Mouse (Mus musculus): ENCODE results near the gene Rreb1. TPM values are rescaled to one million over a fixed set of nuclear protein-coding genes. Genes with fewer than 3 reads are reported as not detected.

Rreb1 gene
- total and polyA plus RNA-seq, 3 experiments = 8.1 to 34.0 TPM; not detected in 1

- TF ChIP-seq POLR2A (IDR thresholded peaks at IDR 0.05; ENCODE audit: control insufficient read depth in 1 of 2, insufficient read depth in 1 of 2, low read depth in 1 of 2, low read length in 2 of 2, poor library complexity in 1 of 2) (0 out of 4 replicates have a peak, but pooled peaks of 1 of the 2 experiments have one; percentile 19), MAFK (IDR thresholded peaks at IDR 0.05; ENCODE audit: borderline replicate concordance, low read depth, low read length) (no peak), POLR2AphosphoS2 (IDR thresholded peaks at IDR 0.05; ENCODE audit: low read length) (no peak), SIN3A (IDR thresholded peaks at IDR 0.05; ENCODE audit: low read length) (no peak), CHD1 (IDR thresholded peaks at IDR 0.05; ENCODE audit: low read depth, low read length) (no peak), MYC (IDR thresholded peaks at IDR 0.05; ENCODE audit: low read depth, low read length) (no peak), NELFE (IDR thresholded peaks at IDR 0.05; ENCODE audit: low read depth, low read length) (no peak), TBP (IDR thresholded peaks at IDR 0.05; ENCODE audit: low read depth, low read length) (no peak), TAL1 (IDR thresholded peaks at IDR 0.05; ENCODE audit: low read length) (no peak)
Observed at GRCm38 (mm10) chr13:37970887-37971530, 192.8 kb downstream of the Rreb1 start (continued).

GRCm38 (mm10) chr13:37974036-37974435, 195.8 kb downstream of the Rreb1 start:
- Histone ChIP-seq H3K27me3 (ENCODE audit: control insufficient read depth in 1 of 2, insufficient read depth in 2 of 2, low read length in 2 of 2) (no peaks in the 10 kb centered on the region), H3K79me2 (ENCODE audit: control insufficient read depth, insufficient read depth, low read length, poor library complexity) (no peaks in the 10 kb centered on the region), H3K9me3 (replicated peaks; ENCODE audit: insufficient read depth, low read length) (no peaks in the 10 kb centered on the region), H3K4me1 (ENCODE audit: control insufficient read depth in 1 of 2, insufficient read depth in 2 of 2, low read length in 2 of 2) (peaks cover 0 to 5% of the 10 kb centered on the region in 2 experiments; a peak in 2 of 4 replicates), H3K36me3 (ENCODE audit: control insufficient read depth in 1 of 2, insufficient read depth in 2 of 2, low read length in 2 of 2) (peaks cover 2 to 26% of the 10 kb centered on the region in 2 experiments; a peak in 3 of 4 replicates), H3K27ac (ENCODE audit: control insufficient read depth, low read depth, low read length) (no peak overlapping the region), H3K4me3 (ENCODE audit: control insufficient read depth in 1 of 2, insufficient read depth in 1 of 2, low read depth in 2 of 2, low read length in 2 of 2) (no peak overlapping the region), H3K9ac (ENCODE audit: control insufficient read depth, low read depth, low read length, poor library complexity, severe bottlenecking) (no peak overlapping the region)
- TF ChIP-seq KAT2A (conservative IDR thresholded peaks at IDR 0.05; ENCODE audit: low read depth, low read length) = no peak
- TF ChIP-seq ELF1 (IDR thresholded peaks at IDR 0.05; ENCODE audit: low read depth, low read length) = no peak
- no peak for TF ChIP-seq SIN3A (IDR thresholded peaks at IDR 0.05; ENCODE audit: low read length)
- no peak for TF ChIP-seq ETS1 (IDR thresholded peaks at IDR 0.05; ENCODE audit: low read depth, low read length)
- TF ChIP-seq USF2 (IDR thresholded peaks at IDR 0.05; ENCODE audit: borderline replicate concordance in 1 of 2, insufficient read depth in 1 of 2, low read depth in 1 of 2, low read length in 2 of 2) = no peak
- TF ChIP-seq CHD1 (IDR thresholded peaks at IDR 0.05; ENCODE audit: low read depth, low read length) = no peak
- no peak for DNase-seq (ENCODE audit: low read depth, low spot score)

- H3K36me3 ChIP-seq (ENCODE audit: control insufficient read depth in 1 of 2, insufficient read depth in 2 of 2, low read length in 2 of 2) = peaks cover 2 to 31% of the 10 kb centered on the region in 2 experiments; a peak in 3 of 4 replicates
- no peak overlapping the region for H3K4me3 ChIP-seq (ENCODE audit: control insufficient read depth in 1 of 2, insufficient read depth in 1 of 2, low read depth in 2 of 2, low read length in 2 of 2)
Observed at GRCm38 (mm10) chr13:37974731-37975130, 196.5 kb downstream of the Rreb1 start.

More at GRCm38 (mm10) chr13:37974731-37975130, 196.5 kb downstream of the Rreb1 start:
- no peak; the same call in 1 of the 2 replicates for TF ChIP-seq SMC3 (IDR thresholded peaks at IDR 0.05; ENCODE audit: low read depth, low read length)
- TF ChIP-seq EP300 (IDR thresholded peaks at IDR 0.05; ENCODE audit: low read depth in 1 of 2, low read length in 2 of 2) = no peak
- no peak for TF ChIP-seq TAL1 (IDR thresholded peaks at IDR 0.05; ENCODE audit: low read length)
- peak in 1 of 2 experiments; percentile 43; a peak in 2 of 4 replicates for TF ChIP-seq POLR2A (IDR thresholded peaks at IDR 0.05; ENCODE audit: control insufficient read depth in 1 of 2, insufficient read depth in 1 of 2, low read depth in 1 of 2, low read length in 2 of 2, poor library complexity in 1 of 2)
- TF ChIP-seq ZMIZ1 (IDR thresholded peaks at IDR 0.05; ENCODE audit: low read depth, low read length) = 0 out of 2 replicates have a peak, but pooled peaks have one; percentile 26
- TF ChIP-seq POLR2AphosphoS2 (IDR thresholded peaks at IDR 0.05; ENCODE audit: low read length) = peak; percentile 63
- TF ChIP-seq ELF1 (IDR thresholded peaks at IDR 0.05; ENCODE audit: low read depth, low read length) = no peak
- Histone ChIP-seq H3K9me3 (replicated peaks; ENCODE audit: insufficient read depth, low read length) (no peaks in the 10 kb centered on the region), H3K27me3 (ENCODE audit: control insufficient read depth in 1 of 2, insufficient read depth in 2 of 2, low read length in 2 of 2) (no peaks in the 10 kb centered on the region), H3K4me1 (ENCODE audit: control insufficient read depth in 1 of 2, insufficient read depth in 2 of 2, low read length in 2 of 2) (peaks cover 0 to 5% of the 10 kb centered on the region in 2 experiments; a peak in 2 of 4 replicates), H3K79me2 (ENCODE audit: control insufficient read depth, insufficient read depth, low read length, poor library complexity) (no peaks in the 10 kb centered on the region), H3K9ac (ENCODE audit: control insufficient read depth, low read depth, low read length, poor library complexity, severe bottlenecking) (no peak overlapping the region), H3K27ac (ENCODE audit: control insufficient read depth, low read depth, low read length) (no peak overlapping the region)
- DNase-seq (ENCODE audit: low read depth, low spot score) = no peak
